Mouse (Mus musculus): ENCODE data around the gene Tmem178b. TPM values are rescaled to one million over a fixed set of nuclear protein-coding genes. Genes with fewer than 3 reads are reported as not detected.

The Tmem178b gene
- polyA plus RNA-seq, 1 experiment from 2014 or later, result 0.18 TPM

- no peaks in the 10 kb centered on the region for H3K4me1 ChIP-seq
- WGBS, result 62% methylated on average over 2 of the region's 2 CpGs
- no peak for DNase-seq (ENCODE audit: low spot score)
Measured at GRCm38 (mm10) chr6:40202602-40203001, 329.5 kb downstream of the Tmem178b start.

GRCm38 (mm10) chr6:40205380-40205779 is 332.3 kb downstream of the Tmem178b start:
- DNase-seq (ENCODE audit: low spot score), result no peak
- Histone ChIP-seq H3K27me3 (ENCODE audit: insufficient read depth, poor library complexity, severe bottlenecking) (peaks cover 10% of the 10 kb centered on the region), H3K4me1 (no peaks in the 10 kb centered on the region), H3K9me3 (no peaks in the 10 kb centered on the region), H3K4me3 (no peak overlapping the region), H3K27ac (no peak overlapping the region), H3K36me3 (no peaks in the 10 kb centered on the region)
- WGBS, result 71% methylated on average over 2 of the region's 2 CpGs

More at GRCm38 (mm10) chr6:40202602-40203001, 329.5 kb downstream of the Tmem178b start:
- Histone ChIP-seq H3K27ac (no peak overlapping the region), H3K4me3 (no peak overlapping the region), H3K36me3 (no peaks in the 10 kb centered on the region), H3K27me3 (ENCODE audit: insufficient read depth, poor library complexity, severe bottlenecking) (peaks cover 10% of the 10 kb centered on the region), H3K9me3 (no peaks in the 10 kb centered on the region)

- peaks cover 5% of the 10 kb centered on the region for H3K27me3 ChIP-seq (ENCODE audit: insufficient read depth, poor library complexity, severe bottlenecking)
- WGBS, result 76% methylated on average over 3 of the region's 3 CpGs
Measured at GRCm38 (mm10) chr6:40208014-40208413, 334.9 kb downstream of the Tmem178b start.

GRCm38 (mm10) chr6:40209172-40209571 is 336.1 kb downstream of the Tmem178b start:
- Histone ChIP-seq H3K4me1 (no peaks in the 10 kb centered on the region), H3K4me3 (no peak overlapping the region), H3K9me3 (no peaks in the 10 kb centered on the region), H3K36me3 (no peaks in the 10 kb centered on the region), H3K27me3 (ENCODE audit: insufficient read depth, poor library complexity, severe bottlenecking) (peaks cover 5% of the 10 kb centered on the region), H3K27ac (no peak overlapping the region)
- no peak for DNase-seq (ENCODE audit: low spot score)
- 46% methylated on average over 2 of the region's 2 CpGs for WGBS

More at GRCm38 (mm10) chr6:40208014-40208413, 334.9 kb downstream of the Tmem178b start:
- Histone ChIP-seq H3K9me3 (no peaks in the 10 kb centered on the region), H3K36me3 (no peaks in the 10 kb centered on the region), H3K4me3 (no peak overlapping the region), H3K27ac (no peak overlapping the region), H3K4me1 (no peaks in the 10 kb centered on the region)
- DNase-seq (ENCODE audit: low spot score), result no peak

- Histone ChIP-seq H3K36me3 (no peaks in the 10 kb centered on the region), H3K27me3 (ENCODE audit: insufficient read depth, poor library complexity, severe bottlenecking) (no peaks in the 10 kb centered on the region), H3K9me3 (no peaks in the 10 kb centered on the region), H3K27ac (no peak overlapping the region), H3K4me3 (no peak overlapping the region), H3K4me1 (no peaks in the 10 kb centered on the region)
- no peak for DNase-seq (ENCODE audit: low spot score)
- WGBS, result 94% methylated on average over 12 of the region's 12 CpGs
Measured at GRCm38 (mm10) chr6:40217154-40217553, 344.1 kb downstream of the Tmem178b start.

GRCm38 (mm10) chr6:40217651-40218050 is 344.6 kb downstream of the Tmem178b start:
- 89% methylated on average over 3 of the region's 3 CpGs for WGBS
- no peak for DNase-seq (ENCODE audit: low spot score)
- Histone ChIP-seq H3K27ac (no peak overlapping the region), H3K4me3 (no peak overlapping the region), H3K4me1 (no peaks in the 10 kb centered on the region), H3K27me3 (ENCODE audit: insufficient read depth, poor library complexity, severe bottlenecking) (no peaks in the 10 kb centered on the region), H3K36me3 (no peaks in the 10 kb centered on the region), H3K9me3 (no peaks in the 10 kb centered on the region)

GRCm38 (mm10) chr6:40220634-40221120 is 347.6 kb downstream of the Tmem178b start:
- H3K27me3 ChIP-seq (ENCODE audit: insufficient read depth, poor library complexity, severe bottlenecking), result no peaks in the 10 kb centered on the region
- no peaks in the 10 kb centered on the region for H3K36me3 ChIP-seq
- no peak overlapping the region for H3K4me3 ChIP-seq
- H3K9me3 ChIP-seq, result no peaks in the 10 kb centered on the region
- no peaks in the 10 kb centered on the region for H3K4me1 ChIP-seq
- no peak overlapping the region for H3K27ac ChIP-seq
- no peak for DNase-seq (ENCODE audit: low spot score)

GRCm38 (mm10) chr6:40225585-40226280 is 352.7 kb downstream of the Tmem178b start:
- 82% methylated on average over 11 of the region's 11 CpGs for WGBS

GRCm38 (mm10) chr6:40228981-40229380 is 355.9 kb downstream of the Tmem178b start:
- no peaks in the 10 kb centered on the region for H3K36me3 ChIP-seq
- no peak overlapping the region for H3K4me3 ChIP-seq
- H3K27me3 ChIP-seq (ENCODE audit: insufficient read depth, poor library complexity, severe bottlenecking), result no peaks in the 10 kb centered on the region
- no peak for DNase-seq (ENCODE audit: low spot score)
- H3K27ac ChIP-seq, result no peak overlapping the region
- 73% methylated on average over 2 of the region's 2 CpGs for WGBS
- H3K9me3 ChIP-seq, result no peaks in the 10 kb centered on the region
- H3K4me1 ChIP-seq, result no peaks in the 10 kb centered on the region

More at GRCm38 (mm10) chr6:40225585-40226280, 352.7 kb downstream of the Tmem178b start:
- Histone ChIP-seq H3K4me3 (no peak overlapping the region), H3K4me1 (no peaks in the 10 kb centered on the region), H3K36me3 (no peaks in the 10 kb centered on the region), H3K27me3 (ENCODE audit: insufficient read depth, poor library complexity, severe bottlenecking) (no peaks in the 10 kb centered on the region), H3K27ac (no peak overlapping the region), H3K9me3 (no peaks in the 10 kb centered on the region)
- no peak for DNase-seq (ENCODE audit: low spot score)

- no peak for DNase-seq (ENCODE audit: low spot score)
- H3K4me3 ChIP-seq, result no peak overlapping the region
- no peak overlapping the region for H3K27ac ChIP-seq
- 84% methylated on average over 9 of the region's 9 CpGs for WGBS
- H3K36me3 ChIP-seq, result no peaks in the 10 kb centered on the region
- no peaks in the 10 kb centered on the region for H3K4me1 ChIP-seq
- no peaks in the 10 kb centered on the region for H3K27me3 ChIP-seq (ENCODE audit: insufficient read depth, poor library complexity, severe bottlenecking)
- H3K9me3 ChIP-seq, result no peaks in the 10 kb centered on the region
Measured at GRCm38 (mm10) chr6:40229985-40230384, 356.9 kb downstream of the Tmem178b start.

- H3K4me1 ChIP-seq, result no peaks in the 10 kb centered on the region
- no peaks in the 10 kb centered on the region for H3K9me3 ChIP-seq
- H3K4me3 ChIP-seq, result no peak overlapping the region
- DNase-seq (ENCODE audit: low spot score), result no peak
- no peak overlapping the region for H3K27ac ChIP-seq
- no peaks in the 10 kb centered on the region for H3K27me3 ChIP-seq (ENCODE audit: insufficient read depth, poor library complexity, severe bottlenecking)
- H3K36me3 ChIP-seq, result no peaks in the 10 kb centered on the region
- WGBS, result 61% methylated on average over 5 of the region's 5 CpGs
Measured at GRCm38 (mm10) chr6:40234066-40234465, 361.0 kb downstream of the Tmem178b start.

- H3K9me3 ChIP-seq, result no peaks in the 10 kb centered on the region
- no peaks in the 10 kb centered on the region for H3K27me3 ChIP-seq (ENCODE audit: insufficient read depth, poor library complexity, severe bottlenecking)
- 35% methylated on average over 10 of the region's 10 CpGs for WGBS
- no peaks in the 10 kb centered on the region for H3K36me3 ChIP-seq
- H3K27ac ChIP-seq, result no peak overlapping the region
- no peak overlapping the region for H3K4me3 ChIP-seq
- DNase-seq (ENCODE audit: low spot score), result peak; percentile 80
- no peaks in the 10 kb centered on the region for H3K4me1 ChIP-seq
Measured at GRCm38 (mm10) chr6:40235793-40236470, 362.9 kb downstream of the Tmem178b start.

Measured in heart, embryonic 10.5 days (tissue).